Mouse (Mus musculus) right cerebral cortex, postnatal 14 days (tissue): Measurements from ENCODE around the gene Nrp1.

Source experiments
- DNase-seq: peaks from one replicate; pipeline ENCODE4 v3.0.0; 2022

Gene Nrp1

DNA sequence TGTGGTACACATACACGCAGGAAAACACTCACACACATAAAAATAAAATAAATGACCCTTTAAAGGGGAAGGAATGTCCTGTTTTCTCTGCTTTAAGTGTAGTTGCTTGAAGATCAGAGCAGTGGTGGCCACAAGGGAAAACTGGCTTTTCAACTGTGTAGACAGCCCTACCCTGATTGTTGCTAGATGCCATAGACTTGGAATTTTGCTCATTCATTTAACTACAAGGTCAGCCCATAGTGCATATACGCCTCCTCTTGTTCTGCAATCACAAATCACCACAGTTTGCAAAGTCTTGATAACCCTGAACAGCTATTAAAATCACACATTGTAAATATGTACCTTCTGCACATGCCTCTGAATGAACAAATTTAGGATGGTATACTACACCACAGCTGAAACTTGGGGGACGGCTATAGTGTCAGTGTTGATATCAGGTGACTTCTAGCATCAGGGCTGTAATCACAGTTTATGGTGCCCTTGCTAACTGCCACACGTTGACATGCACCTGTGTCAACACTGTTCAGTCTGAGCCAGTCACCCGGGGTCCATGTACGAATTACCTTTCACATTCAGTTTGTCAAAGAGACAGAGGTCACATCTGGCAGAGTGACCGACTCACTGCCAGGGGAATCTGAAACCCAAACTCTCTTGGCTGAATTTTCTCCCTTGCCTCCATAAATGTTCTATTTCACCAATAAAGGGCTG lies 66.4 kb downstream of the Nrp1 start:
- no peak for DNase-seq

DNA sequence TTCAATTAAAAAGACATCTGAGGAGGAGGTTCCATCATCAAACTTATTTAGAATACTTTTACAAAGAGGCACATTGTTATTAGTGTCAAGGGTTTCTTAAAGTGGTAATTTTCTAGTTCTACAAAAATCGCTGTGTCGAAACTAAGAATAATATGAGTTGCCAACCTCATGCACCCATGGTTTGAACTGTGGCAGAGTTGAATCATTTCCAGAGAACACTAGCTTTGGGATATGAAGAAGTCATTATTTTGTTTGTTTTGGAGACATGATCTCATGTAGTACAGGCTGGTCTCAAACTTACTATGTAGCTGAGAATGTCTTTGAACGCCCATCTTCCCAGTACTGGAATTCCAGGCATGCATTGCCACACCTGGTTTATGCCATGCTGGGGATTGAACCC lies 68.7 kb downstream of the Nrp1 start:
- DNase-seq, result no peak

DNA sequence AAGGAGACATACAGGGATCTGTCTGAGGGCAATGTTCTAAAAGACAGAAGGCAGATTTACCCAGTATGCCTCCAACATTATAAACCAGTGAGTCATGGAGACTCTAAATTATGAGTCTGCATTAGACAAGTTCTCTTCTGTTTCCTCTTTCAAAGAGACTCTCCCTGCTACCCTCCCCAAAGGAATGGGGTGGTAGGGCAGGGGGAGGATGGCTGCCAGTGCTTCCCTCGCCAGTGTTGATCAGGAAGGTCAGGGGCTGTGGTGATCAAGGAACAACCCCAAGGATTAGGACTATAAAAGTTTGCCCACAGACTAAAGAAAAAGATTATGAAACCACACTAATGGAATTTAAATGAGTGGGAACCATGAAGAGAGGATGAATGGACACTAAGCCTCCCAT lies 70.6 kb downstream of the Nrp1 start:
- no peak for DNase-seq

DNA sequence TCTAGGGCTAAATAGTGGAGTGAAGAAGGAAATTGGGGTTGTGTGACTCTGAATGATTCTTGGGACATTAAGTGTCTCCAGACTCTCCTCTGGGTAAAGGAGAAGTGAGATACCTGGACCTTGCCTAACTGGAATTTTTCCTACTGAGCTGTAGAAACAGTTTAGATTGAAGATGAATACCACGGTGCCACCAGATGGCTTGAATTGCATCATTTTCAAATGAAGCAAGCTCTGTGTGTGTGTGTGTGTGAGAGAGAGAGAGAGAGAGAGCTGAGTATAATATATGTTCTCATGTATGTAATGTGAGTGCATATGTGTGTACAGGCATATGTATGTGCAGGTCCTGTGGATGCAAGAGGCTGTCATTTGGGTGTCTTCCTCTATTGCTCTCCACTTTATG lies 72.7 kb downstream of the Nrp1 start:
- no peak for DNase-seq

DNA sequence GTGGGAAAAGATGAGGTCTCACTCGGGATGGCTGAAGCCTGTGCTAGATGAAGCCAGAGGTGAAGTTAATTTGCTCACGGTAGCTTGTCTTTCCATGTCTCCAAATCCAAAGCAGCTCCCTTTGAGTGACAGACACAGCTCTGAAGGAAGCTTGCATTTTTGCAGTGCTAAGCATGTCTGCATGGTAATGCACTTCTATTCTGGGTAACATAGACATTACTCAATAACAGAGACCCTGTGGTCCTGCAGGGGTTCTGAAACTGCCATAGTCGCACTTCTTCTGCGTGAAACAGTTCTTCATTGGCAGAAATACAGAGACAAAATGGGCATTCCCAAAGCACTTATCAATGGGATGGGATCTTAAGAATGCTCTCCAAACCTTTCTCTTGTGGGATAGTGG lies 77.3 kb downstream of the Nrp1 start:
- DNase-seq, result no peak

DNA sequence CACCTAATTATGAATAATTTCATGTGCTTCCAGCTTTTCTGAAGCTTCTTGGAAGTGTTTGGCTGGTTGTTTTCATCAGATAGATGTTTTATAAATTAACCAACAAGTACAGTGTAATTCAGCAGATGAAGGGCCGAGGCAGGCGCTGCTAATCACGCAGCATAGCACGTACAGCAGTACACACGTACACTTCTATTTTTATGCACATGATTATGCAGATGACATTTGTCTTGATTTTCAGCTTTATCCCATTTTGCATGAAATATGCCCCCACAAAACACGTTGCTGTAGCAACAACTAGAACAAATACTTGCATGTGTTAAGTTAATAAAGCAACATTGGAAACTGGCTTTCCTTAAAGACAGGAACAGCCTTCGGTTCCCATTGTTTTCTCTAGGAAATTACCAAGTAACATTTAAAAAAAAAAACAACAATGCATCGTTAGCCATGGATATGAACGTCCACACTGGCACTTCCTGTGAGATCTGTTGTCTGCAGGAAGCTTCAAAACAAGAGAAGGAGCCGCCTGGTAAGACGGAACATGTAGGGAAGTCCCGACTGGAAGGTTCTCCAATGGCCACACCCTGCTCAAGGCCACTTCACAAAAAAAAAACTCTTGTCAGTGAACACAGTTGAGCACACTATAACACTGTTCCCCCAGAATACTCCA lies 78.9 kb downstream of the Nrp1 start:
- no peak for DNase-seq

DNA sequence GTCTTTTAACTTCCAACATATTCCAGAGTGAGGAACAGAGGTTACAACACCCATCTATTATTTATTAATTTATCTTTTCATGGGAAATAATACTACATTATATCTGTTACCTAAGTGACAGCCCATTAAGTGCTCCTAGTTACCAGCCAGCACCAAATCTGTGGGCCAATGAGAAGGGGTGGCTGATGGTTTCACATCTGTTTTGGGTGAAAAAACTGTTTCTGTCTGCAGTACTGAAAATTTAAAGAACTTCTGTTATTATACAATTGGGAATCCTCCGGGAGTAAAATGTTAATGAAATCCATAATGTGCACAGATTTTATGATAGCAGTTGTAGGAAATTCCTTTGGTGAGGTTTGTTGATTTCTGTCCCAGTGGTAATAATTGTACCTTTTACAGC lies 83.0 kb downstream of the Nrp1 start:
- no peak for DNase-seq

DNA sequence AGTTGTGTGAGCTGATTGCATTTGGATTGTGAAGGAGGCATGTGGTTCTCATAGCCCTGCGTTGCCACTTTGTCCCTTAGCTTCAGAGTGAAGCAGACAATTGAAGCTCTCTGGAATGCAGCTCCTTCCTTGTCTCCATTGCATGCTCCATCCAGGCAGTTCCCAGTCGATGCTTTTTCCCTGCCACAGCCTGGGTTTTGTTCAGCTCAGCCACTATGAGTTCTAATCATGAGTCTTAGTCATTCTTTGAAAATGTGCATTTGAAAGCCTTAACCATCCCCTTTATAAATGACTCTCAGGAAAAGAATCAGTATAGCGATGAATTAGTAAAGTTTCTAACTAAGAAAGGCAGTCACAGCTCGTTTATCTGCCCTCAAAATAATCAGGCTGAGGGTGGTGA lies 87.2 kb downstream of the Nrp1 start:
- no peak for DNase-seq

DNA sequence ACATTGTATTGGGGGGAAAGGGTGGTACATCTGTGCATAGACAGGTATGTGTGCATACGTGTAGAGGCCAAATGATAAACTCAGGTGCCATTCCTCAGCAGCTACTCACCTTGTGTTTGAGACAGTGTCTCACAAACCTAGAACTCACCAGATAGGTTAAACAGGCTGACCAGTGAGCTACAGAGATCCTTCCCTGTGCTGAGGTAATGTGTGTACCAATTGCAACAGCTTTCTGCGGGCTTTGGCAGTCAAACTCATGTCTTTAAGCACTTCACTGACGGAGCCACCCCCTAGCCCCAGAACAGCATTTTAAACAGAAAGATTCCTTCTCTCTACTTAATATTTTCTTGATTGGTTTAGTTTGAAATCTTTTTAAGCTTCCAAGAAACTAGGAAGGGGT lies 88.2 kb downstream of the Nrp1 start:
- no peak for DNase-seq

DNA sequence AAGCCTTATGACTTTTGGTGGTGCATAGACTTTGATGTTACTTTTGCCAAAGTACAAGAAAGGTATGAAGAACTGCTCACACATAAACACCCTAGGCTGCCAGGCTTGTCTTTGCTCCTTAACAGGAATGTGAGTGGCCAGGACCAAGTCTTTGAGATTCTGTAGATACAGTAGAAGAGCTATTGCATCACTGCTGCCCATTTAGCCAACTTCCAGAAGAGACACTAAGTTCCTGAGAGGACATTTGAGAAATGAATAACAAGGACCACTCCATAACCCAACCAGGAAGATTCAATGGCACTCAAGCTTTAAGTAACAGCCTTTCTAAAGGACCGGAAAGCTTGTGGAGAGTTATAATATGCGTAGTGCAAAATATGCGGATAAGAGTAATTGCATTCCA lies 88.9 kb downstream of the Nrp1 start:
- DNase-seq, result no peak

DNA sequence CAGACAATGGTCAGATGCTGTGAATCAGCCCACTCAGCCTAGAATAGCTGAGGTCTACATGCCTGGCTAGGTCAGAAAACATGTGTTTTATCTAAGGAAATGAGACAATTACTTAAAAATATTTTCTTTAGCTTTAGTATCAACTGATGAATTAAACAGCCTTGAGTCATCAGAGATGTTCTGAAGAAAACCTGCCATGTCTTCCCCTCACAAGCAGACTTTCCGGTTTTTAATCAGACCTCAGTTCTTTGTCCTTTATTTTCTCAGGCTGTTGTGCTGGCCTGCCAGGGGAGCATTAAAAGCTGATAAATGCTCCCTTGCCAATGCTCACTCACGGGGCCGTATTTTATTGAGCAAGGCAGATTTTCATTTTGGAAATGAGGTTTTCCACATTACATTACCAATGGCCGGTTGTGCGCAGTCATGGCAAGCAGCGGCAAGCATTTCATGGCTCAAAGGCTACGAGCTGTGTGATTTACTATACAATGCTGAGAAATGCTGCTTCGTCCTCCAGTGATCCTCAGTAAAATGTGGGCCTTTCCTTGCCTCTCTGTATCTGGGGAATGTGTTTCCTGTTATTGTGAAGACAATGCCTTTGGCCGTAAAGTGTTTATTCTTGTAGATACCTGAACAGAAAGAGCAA lies 92.1 kb downstream of the Nrp1 start:
- no peak for DNase-seq

DNA sequence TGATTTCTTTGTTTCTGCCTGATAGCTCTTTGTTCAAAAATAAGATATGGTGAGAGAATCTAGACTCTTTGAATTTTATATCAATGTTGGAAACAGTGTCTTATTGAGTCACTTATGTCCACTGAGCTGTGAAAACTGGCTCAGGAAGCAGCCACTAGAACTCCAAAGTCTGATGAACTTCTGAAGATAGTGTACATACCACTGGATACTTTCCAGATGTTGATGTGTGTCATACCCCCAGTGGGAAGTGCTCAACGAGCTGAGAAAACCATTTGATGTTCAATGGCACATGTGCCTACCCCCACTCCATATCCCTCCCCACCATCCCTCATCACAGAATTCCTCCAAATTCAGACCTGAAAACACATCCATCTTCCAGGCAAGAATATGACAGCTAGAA lies 92.7 kb downstream of the Nrp1 start:
- DNase-seq, result no peak

DNA sequence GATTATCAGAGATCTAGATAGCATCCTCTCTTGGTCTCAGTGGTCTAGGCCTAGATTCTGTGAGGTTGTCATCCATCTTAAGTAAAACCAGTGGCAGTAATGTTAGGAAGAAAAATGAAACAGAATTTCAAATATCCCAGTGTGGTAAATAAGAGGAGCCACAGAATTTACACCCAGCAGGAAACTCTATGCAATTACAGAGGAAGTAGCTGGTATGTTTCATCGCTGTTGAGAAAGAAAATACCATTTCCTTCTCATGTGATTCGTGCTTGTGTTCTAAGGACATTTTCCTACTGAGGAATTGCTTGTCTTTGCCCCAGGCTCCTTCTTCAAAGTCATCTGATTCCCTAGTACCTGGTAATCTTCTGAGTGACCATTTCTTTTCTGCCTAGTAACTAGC lies 95.1 kb downstream of the Nrp1 start:
- DNase-seq, result no peak

DNA sequence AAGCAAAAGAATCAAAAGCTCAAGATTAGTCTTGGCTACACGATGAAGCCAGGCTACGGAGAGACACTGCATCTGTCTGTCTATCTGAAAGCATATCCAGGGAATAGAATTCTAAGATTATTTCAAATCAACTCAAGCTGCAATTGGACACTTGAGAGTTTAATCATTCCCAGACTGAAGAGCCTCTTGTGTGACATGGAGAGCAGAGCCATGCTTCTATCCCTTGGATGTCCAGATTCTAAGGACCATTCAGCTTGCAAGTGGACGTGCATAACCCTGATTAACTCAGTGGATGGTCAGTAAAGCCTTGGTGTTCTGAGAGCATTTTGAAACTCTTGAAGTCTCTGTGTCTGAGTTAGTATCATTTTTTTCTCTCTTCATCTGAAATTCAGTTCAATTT lies 95.6 kb downstream of the Nrp1 start:
- no peak for DNase-seq

DNA sequence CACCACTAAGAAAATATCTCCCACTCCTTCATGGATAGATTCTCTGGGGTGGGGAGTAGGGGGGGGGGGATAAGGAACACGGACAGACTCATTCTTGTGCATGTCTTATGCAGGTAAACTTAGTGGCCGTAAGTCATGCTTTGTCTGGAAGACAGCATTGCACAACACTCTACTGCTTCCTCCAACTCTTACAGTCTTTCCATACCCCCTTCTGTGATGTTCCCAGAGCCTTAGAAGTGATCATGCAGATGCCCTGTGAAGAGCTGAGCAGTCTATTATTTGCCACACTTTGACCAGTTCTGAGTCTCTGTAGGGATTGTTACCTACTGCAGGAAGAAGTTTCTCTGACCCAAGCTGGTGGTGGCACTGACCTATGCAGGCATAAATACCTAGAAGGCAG lies 98.9 kb downstream of the Nrp1 start:
- DNase-seq, result no peak

DNA sequence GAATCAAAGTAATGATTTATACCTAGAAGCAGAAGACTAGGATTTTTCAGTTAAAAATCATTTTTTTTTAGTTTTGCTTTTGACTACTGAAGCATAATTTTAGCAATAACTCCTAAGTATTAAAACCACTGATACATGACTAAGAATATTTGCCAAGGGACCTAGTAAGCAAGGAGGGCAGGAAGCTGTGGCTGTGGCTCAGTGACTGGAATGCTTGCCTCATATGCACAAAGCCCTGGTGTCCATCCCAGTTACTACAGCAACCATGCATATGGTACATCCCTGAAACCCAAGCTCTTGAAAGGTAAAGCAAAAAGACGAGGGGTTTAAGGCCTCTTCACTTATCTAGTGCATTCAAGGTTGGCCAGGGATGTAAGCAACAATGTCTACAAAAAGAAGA lies 101.3 kb downstream of the Nrp1 start:
- DNase-seq, result no peak

DNA sequence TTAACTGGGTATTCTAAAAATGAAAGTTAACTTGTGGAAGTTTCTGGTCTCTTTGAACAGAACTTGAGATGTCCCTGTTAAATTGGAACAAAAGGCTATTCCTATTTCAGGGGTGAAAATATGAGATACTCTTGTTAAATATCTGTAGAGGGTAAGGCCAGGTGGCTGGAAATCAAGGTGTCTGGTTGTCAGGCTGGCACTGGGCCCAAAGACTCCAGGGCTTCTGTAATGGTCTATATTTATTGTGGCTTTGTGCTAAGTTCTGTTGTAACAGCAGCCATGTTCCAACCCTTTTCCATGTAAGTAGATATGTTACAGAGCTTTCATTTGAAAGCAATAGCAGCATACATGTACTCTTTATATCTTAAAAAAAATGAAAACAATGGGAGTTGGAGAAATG lies 103.3 kb downstream of the Nrp1 start:
- no peak for DNase-seq

DNA sequence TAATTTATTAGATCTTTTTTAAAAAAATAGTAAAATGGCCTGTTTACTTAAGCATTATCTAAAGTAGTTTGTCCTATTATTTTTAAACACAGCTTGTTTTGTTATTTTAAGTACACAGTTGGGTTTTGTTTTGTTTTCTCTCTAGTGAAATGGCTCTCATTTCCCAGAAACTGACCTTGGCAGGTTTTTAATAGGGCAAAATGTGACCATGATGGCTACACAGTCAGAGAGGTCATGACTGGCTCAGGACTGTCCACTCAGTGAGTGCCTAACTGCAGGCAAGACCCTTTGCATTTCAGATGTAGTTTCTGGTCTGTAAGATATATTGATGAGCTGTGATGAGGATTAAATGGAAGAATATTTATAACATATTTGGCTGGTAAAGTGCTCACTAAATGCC lies 104.8 kb downstream of the Nrp1 start:
- DNase-seq, result no peak

DNA sequence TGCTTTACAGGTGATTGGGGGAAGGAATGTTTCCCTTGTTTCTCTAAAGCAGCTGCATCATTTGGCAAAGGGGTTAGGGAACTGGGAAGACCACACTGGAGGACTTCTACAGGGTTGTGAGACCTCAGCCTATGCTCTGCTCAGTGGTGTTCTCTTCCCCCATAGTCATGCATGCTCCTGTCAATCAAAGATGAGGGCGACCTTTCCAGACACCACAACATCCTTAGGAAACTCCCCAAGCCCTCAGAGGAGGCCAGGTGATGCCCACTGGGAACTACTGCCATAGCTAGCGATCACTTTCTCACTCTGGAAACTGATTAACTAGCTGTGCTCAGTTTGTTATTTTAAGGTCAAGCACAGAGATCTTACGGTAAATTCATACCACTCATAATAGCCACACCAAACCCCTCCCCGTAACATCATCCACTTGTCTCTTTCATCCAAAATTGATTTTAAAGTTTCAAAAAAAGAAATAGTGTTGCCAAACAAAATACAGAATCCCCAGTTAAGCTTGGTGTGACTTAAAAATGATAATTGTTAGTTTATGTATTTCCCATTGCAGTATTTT lies 105.7 kb downstream of the Nrp1 start:
- no peak for DNase-seq

DNA sequence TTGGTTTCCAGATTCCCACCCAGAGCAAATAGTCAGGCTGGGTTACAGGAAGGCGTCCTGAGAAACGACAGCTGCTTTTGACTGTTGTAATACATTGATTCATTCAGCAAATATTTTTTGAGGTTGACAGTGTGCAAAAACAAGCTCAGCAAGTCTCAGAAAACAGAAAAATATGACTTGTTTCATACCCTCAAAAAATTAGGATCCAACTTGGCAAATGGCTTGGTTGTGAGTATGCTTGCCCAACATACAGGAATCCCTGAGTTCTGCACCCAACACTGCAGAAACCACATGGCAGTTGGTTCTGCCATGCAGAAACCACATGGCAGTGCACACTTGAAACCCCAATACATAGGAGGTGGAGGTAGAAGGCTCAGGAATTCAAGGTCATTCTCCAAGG lies 107.1 kb downstream of the Nrp1 start:
- no peak for DNase-seq

DNA sequence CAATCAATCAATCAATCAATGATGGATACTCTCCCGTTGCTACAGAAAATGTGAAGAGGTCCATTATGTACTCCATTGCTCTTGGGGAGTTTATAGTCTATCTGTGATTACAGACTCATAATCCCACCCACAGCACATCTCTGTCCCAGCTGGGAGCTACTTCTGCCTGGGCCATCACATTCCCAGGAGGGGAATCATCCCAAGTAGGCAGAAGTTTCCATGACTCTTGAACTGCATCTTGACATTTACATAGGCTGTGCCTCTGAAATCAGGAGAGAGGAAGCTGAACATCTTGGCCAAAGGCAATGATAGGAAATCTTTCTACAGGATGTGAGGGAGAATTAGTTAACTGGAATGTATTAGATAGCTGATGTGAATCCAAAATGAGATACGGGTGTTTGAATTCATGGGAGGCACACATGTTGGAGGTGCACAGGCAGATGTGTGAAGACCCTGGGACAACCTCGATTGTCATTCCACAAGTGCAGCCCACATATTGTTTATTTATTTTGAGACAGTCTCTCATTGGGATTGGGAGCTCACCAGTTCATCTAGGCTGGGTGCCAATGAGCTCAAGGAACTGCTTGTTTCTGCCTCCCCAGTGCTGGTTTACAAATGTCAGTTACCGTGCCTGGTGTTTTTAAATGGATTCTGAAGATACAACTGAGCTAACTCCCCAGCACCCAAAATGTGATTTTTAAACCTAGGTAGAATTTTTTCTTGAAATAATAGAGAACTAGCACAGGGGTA lies 108.5 kb downstream of the Nrp1 start:
- no peak for DNase-seq

DNA sequence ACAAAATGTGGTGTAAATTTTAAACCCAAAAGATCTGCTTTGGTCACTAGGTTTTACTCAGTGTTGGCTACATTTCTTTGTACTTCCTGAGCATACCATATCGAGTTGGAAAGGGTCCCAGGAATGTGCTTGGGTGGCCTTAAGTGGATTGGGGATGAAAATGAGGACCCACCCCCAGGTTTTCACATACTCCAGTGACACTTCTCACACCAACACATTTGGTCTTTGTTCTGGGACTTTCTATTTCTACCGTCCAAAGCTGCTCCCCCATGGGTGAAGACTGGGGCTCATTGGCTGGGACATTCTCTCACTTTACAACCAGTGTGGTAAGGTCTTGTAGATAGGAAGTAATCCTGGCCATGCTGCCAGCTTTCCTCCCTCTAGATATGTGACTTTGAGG lies 111.7 kb downstream of the Nrp1 start:
- DNase-seq, result no peak

DNA sequence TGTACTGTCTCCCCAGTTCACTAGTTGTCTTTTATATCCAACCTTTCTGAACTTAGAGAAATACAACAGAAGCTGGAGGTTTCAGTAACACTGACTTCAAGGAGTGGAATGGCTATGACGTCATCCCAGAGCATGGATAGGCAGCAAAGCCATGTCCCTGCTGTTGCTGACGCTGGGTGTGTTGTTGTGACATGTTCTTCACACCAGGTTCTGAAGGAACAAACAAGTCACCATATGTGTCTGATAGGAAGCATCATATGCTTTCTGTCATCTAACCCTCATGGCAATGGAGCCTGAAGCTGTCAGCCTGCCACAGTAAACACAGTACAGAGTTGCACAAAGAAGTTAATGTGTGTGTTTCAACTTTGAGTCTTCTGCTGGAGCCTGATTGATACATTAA lies 112.8 kb downstream of the Nrp1 start:
- no peak for DNase-seq

DNA sequence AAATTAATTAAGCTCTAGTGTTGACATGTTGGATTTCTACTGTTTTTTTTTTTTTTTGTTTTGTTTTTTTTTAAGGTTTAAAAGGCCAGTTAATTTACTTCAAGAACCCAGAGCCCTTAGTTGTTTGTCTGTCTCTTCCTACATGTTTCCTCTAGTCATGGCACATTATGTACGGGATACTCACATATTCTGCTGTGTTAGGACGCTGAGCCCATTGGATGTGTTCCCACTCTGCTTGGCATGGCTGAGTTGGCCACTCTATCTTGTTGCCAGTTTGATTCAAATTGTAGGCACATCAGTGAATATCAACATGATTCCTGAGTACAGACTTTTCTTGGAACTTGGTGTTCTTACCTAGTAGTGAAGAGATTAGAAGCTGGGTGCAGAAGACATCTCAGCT lies 114.5 kb downstream of the Nrp1 start:
- DNase-seq, result no peak
